Mouse (Mus musculus) 416B (cell line): ENCODE results near the gene Rpl35.
"Not testable (repeated sequence)": the region's sequence is repeated elsewhere in the genome, so short reads cannot be mapped to it uniquely, and the experiment has no call there.

ENCODE experiments used
- DNase-seq: peaks from one replicate; pipeline ENCODE4 v3.0.0; 2011; ENCODE audit warnings: low read depth

Rpl35 gene

GRCm38 (mm10) chr2:39005574-39006079, at the start of gene Rpl35:
Gene Rpl35, minus strand, starts transcription at chr2:39005624.
- peak; percentile 79 for DNase-seq

GRCm38 (mm10) chr2:39048515-39048914, 43.1 kb upstream of the Rpl35 start:
- no peak for DNase-seq

GRCm38 (mm10) chr2:39040215-39040614, 34.8 kb upstream of the Rpl35 start:
- DNase-seq = no peak

- no peak for DNase-seq
Observed at GRCm38 (mm10) chr2:39031611-39032010, 26.2 kb upstream of the Rpl35 start.

GRCm38 (mm10) chr2:39020004-39020403, 14.6 kb upstream of the Rpl35 start:
- DNase-seq = no peak

GRCm38 (mm10) chr2:39016581-39016980, 11.2 kb upstream of the Rpl35 start:
- DNase-seq = no peak

GRCm38 (mm10) chr2:39012768-39013279, 7.4 kb upstream of the Rpl35 start:
- no peak for DNase-seq

- no peak for DNase-seq
Observed at GRCm38 (mm10) chr2:39011971-39012370, 6.5 kb upstream of the Rpl35 start.

- DNase-seq = peak; percentile 63
Observed at GRCm38 (mm10) chr2:39011264-39011663, 5.8 kb upstream of the Rpl35 start.

- not testable (repeated sequence) for DNase-seq
Observed at GRCm38 (mm10) chr2:39010144-39010543, 4.7 kb upstream of the Rpl35 start.

GRCm38 (mm10) chr2:39008954-39009365, 3.5 kb upstream of the Rpl35 start:
- DNase-seq = peak; percentile 77

- peak; percentile 37 for DNase-seq
Observed at GRCm38 (mm10) chr2:39008350-39008851, 3.0 kb upstream of the Rpl35 start.

GRCm38 (mm10) chr2:39007865-39008264, 2.4 kb upstream of the Rpl35 start:
- DNase-seq = peak; percentile 92

GRCm38 (mm10) chr2:39006149-39006730, 816 bp upstream of the Rpl35 start:
- no peak for DNase-seq

- peak; percentile 92 for DNase-seq
Observed at GRCm38 (mm10) chr2:39004880-39005435, 466 bp downstream of the Rpl35 start, which contains the start of gene Arpc5l. Gene Arpc5l, plus strand, starts transcription at chr2:39005348.

- DNase-seq = peak; percentile 56
Observed at GRCm38 (mm10) chr2:39004372-39004771, 1.1 kb downstream of the Rpl35 start.

GRCm38 (mm10) chr2:39003512-39003911, 1.9 kb downstream of the Rpl35 start:
- no peak for DNase-seq

- peak; percentile 36 for DNase-seq
Observed at GRCm38 (mm10) chr2:39003106-39003505, 2.3 kb downstream of the Rpl35 start.

GRCm38 (mm10) chr2:39001866-39002265, 3.6 kb downstream of the Rpl35 start:
- DNase-seq = no peak

GRCm38 (mm10) chr2:39000587-39000919, 4.9 kb downstream of the Rpl35 start:
- no peak for DNase-seq

GRCm38 (mm10) chr2:38999910-39000586, 5.4 kb downstream of the Rpl35 start:
- DNase-seq = peak; percentile 37

- DNase-seq = no peak
Observed at GRCm38 (mm10) chr2:38999381-38999780, 6.0 kb downstream of the Rpl35 start.
